Mouse (Mus musculus): Measurements from ENCODE around the gene Rfx3.

- no peak for TF ChIP-seq ETS1 (IDR thresholded peaks at IDR 0.05; ENCODE audit: low read depth, low read length)
- TF ChIP-seq MYC (IDR thresholded peaks at IDR 0.05; ENCODE audit: low read depth, low read length), result no peak
- no peak for TF ChIP-seq CTCF (IDR thresholded peaks at IDR 0.05 in 2 of 3, conservative IDR thresholded peaks at IDR 0.05 in 1 of 3; ENCODE audit: control insufficient read depth in 1 of 3, insufficient read depth in 1 of 3, low read depth in 2 of 3, low read length in 3 of 3, poor library complexity in 1 of 3, severe bottlenecking in 1 of 3)
- no peak for TF ChIP-seq GABPA (IDR thresholded peaks at IDR 0.05; ENCODE audit: low read depth, low read length)
Measured at GRCm38 (mm10) chr19:28003474-28003873, 7.5 kb downstream of the Rfx3 start.
